Mouse (Mus musculus) brain, embryonic 14.5 days (tissue): ENCODE results near the gene Arnt.

Experiments
- CTCF ChIP-seq: fragments of 200-500 bp; IDR thresholded peaks from 2 replicates; pipeline ENCODE4 v1.5.1; 2012; ENCODE audit warnings: inconsistent platforms, mild to moderate bottlenecking, moderate library complexity, borderline replicate concordance; ENCODE audit not compliant: insufficient read depth, insufficient read length; ENCODE audit errors: extremely low read depth
- POLR2A ChIP-seq: fragments of 200-500 bp; IDR thresholded peaks from 2 replicates; pipeline ENCODE4 v1.6.1; 2012; ENCODE audit warnings: mild to moderate bottlenecking, inconsistent platforms, borderline replicate concordance; ENCODE audit not compliant: poor library complexity, insufficient read depth, insufficient read length, severe bottlenecking; ENCODE audit errors: extremely low read depth

- no peak for TF ChIP-seq CTCF
- no peak for TF ChIP-seq POLR2A
Measured at GRCm38 (mm10) chr3:95542171-95542570, 108.0 kb downstream of the Arnt start.
